Mouse (Mus musculus) cerebellum, postnatal 36 days (tissue): ENCODE data around the gene Mfap5.
"Not testable (repeated sequence)": the region's sequence is repeated elsewhere in the genome, so short reads cannot be mapped to it uniquely, and the experiment has no call there.

Experiments
- DNase-seq, 2 experiments: peaks; one replicate each; pipeline ENCODE4 v3.0.0; 2021 to 2022; ENCODE audit warnings: mixed read lengths in 2 of 2

Gene Mfap5

GRCm38 (mm10) chr6:122505545-122505944, at the start of gene Mfap5:
Mfap5 (plus strand) TSS chr6:122505845.
- DNase-seq = no peak

- DNase-seq = no peak
These were observed 46.5 kb upstream of the Mfap5 start for GRCm38 (mm10) chr6:122458946-122459693.

GRCm38 (mm10) chr6:122466092-122466713, 39.4 kb upstream of the Mfap5 start:
- no peak for DNase-seq

GRCm38 (mm10) chr6:122469030-122469640, 36.5 kb upstream of the Mfap5 start:
- DNase-seq = no peak

- no peak for DNase-seq
These were observed 35.4 kb upstream of the Mfap5 start for GRCm38 (mm10) chr6:122470240-122470639.

GRCm38 (mm10) chr6:122471461-122471860, 34.2 kb upstream of the Mfap5 start:
- not testable (repeated sequence) for DNase-seq

- no peak for DNase-seq
These were observed 27.6 kb upstream of the Mfap5 start for GRCm38 (mm10) chr6:122478062-122478461.

- DNase-seq = peak; percentile 13 to 18
These were observed 20.0 kb upstream of the Mfap5 start for GRCm38 (mm10) chr6:122485401-122486296.

GRCm38 (mm10) chr6:122486297-122487117, 19.1 kb upstream of the Mfap5 start:
- DNase-seq = peak; percentile 14 to 36

GRCm38 (mm10) chr6:122490929-122491512, 14.6 kb upstream of the Mfap5 start:
- no peak for DNase-seq

GRCm38 (mm10) chr6:122491557-122491956, 14.1 kb upstream of the Mfap5 start:
- peak; percentile 26 to 34 for DNase-seq

GRCm38 (mm10) chr6:122492479-122492878, 13.2 kb upstream of the Mfap5 start:
- DNase-seq = no peak

- no peak for DNase-seq
These were observed 11.7 kb upstream of the Mfap5 start for GRCm38 (mm10) chr6:122493799-122494472.

GRCm38 (mm10) chr6:122495082-122495881, 10.4 kb upstream of the Mfap5 start:
- no peak for DNase-seq

- DNase-seq = peak in 1 of 2 experiments; percentile 5
These were observed 9.1 kb upstream of the Mfap5 start for GRCm38 (mm10) chr6:122496501-122496900.

- no peak for DNase-seq
These were observed 7.0 kb upstream of the Mfap5 start, which contains the start of gene Rimklb for GRCm38 (mm10) chr6:122498661-122499060. Rimklb (minus strand) TSS chr6:122498761.

GRCm38 (mm10) chr6:122505041-122505440, 604 bp upstream of the Mfap5 start:
- DNase-seq = no peak

GRCm38 (mm10) chr6:122508494-122508893, 2.8 kb downstream of the Mfap5 start:
- no peak for DNase-seq

GRCm38 (mm10) chr6:122512914-122513878, 7.6 kb downstream of the Mfap5 start:
- no peak for DNase-seq
